Mouse (Mus musculus): ENCODE results near the gene Taar4. TPM values are rescaled to one million over a fixed set of nuclear protein-coding genes. Genes with fewer than 3 reads are reported as not detected.

The Taar4 gene
- total RNA-seq (2023), result not detected

DNA sequence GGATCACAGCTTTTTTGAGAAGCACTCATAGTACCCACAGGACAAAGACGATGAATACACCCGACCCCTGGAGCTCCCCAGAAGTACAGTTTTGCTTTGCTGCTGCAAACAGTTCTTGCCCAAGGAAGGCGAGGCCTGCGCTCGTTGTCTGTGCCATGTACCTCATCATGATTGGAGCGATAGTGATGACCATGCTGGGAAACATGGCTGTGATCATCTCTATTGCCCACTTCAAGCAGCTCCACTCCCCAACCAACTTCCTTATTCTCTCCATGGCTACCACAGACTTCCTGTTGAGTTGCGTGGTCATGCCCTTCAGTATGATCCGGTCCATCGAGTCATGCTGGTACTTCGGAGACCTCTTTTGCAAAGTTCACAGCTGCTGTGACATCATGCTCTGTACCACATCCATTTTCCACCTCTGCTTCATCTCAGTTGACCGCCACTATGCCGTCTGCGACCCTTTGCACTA lies at the start of gene Taar4:
TSS of gene Taar4 (plus strand) at position 51 of the 472 bp plus-strand sequence.

DNA sequence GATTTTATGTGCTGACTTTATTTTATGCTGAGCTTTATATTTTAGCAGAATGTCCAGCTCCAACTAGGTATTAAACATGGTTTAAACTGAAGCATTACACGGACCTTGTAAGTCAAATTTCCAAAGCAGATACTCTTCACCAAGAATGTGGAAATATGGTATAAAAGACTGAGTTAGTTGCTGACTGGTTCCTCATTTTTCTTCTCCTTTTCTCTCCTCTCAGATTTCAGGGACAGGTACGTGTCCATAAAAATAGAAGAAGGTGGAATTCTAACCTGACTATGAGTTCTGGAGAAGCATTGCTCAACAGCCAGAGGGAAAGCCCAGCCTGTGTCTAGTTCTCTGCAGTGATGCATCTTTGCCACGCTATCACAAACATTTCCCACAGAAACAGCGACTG lies 40.2 kb upstream of the Taar4 start, which contains the start of gene Taar1:
TSS of gene Taar1 (plus strand) at position 301 of the 400 bp plus-strand sequence.

DNA sequence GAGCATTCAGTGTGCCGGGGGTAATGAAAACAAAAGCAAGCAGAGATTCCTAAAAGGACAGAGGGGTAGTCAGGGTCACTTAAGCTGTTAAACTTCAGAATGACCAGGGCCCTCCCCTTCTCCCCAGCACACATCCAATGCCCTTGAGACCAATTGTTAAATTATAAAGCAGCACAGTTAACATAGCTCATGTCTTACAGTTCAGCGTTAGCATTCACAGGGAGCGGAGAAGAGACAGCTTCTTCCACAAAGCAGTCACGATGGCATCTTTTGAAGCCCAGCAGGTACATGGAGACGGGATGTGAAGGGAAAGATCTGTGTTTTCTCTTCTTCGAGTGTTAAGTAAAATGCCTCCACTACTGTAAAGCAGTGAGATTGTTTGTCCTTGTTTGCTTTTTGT lies 22.0 kb upstream of the Taar4 start, which contains the start of gene Taar2:
TSS of gene Taar2 (plus strand) at position 261 of the 400 bp plus-strand sequence.

DNA sequence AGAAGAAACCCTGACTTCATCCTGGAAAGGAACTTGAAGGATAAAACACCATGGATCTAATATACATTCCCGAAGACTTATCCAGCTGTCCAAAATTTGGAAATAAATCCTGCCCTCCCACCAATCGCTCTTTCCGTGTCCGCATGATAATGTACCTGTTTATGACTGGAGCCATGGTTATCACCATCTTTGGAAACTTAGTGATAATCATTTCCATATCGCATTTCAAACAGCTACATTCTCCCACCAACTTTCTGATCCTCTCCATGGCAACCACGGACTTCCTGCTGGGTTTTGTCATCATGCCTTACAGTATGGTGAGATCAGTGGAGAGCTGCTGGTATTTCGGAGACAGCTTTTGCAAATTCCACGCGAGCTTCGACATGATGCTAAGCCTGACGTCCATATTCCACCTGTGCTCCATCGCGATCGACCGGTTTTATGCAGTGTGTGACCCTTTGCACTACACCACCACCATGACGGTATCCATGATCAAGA lies 10.7 kb upstream of the Taar4 start, which contains the start of gene Taar3:
TSS of gene Taar3 (plus strand) at position 51 of the 498 bp plus-strand sequence.

DNA sequence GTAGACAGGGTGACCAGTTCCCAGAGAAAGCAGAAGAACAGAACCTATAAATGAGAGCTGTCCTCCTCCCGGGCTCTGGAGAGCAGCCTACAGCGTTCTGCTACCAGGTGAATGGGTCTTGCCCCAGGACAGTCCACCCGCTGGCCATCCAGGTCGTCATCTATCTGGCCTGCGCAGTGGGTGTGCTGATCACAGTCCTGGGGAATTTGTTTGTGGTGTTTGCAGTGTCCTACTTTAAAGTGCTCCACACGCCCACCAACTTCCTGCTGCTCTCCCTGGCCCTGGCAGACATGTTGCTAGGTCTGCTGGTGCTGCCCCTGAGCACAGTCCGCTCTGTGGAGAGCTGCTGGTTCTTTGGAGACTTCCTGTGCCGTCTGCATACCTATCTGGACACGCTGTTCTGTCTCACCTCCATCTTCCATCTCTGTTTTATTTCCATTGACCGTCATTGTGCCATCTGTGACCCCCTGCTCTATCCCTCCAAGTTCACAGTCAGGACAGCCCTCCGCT lies 10.4 kb downstream of the Taar4 start, which contains the start of gene Taar5:
TSS of gene Taar5 (plus strand) at position 51 of the 510 bp plus-strand sequence.

DNA sequence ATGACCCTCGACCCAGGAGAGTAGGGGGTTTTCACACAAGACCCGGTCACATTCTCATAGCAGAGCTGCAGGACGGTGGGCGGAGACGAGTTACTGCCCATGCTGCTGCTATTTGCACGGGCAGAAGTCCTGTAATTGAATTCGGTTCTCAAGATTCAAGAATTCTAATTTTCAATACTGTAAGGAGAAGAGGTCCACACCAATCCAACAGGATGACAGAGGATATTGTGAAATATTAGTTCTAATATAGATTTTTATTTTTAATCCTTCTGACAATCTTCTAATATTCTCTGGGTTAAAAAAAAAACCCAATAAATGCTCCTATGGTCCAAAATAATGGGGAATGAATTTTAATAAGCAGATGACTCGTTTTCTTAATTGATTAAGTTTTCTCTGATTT lies 25.3 kb downstream of the Taar4 start, which contains the start of gene Taar6:
TSS of gene Taar6 (minus strand) at position 101 of the 400 bp plus-strand sequence.

DNA sequence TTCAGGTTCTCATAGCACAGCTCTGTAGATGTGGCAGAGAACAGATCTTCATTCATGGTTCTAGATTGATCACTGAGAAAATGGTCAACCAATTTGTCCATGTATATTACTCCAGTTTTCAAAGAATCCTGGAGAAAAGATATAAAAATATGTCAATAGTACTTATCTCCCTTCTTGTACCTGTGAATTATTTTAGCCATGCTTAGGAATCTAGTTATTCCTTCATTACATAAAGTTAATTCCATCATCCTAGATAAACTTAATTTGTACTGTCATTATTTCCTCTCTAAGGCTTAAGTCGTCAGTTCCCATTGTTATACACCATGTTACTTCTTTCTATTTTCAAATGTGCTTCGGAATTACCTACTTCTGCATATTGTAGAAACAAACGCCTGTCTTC lies 33.1 kb downstream of the Taar4 start, which contains the start of gene Taar7a:
TSS of gene Taar7a (minus strand) at position 101 of the 400 bp plus-strand sequence.

DNA sequence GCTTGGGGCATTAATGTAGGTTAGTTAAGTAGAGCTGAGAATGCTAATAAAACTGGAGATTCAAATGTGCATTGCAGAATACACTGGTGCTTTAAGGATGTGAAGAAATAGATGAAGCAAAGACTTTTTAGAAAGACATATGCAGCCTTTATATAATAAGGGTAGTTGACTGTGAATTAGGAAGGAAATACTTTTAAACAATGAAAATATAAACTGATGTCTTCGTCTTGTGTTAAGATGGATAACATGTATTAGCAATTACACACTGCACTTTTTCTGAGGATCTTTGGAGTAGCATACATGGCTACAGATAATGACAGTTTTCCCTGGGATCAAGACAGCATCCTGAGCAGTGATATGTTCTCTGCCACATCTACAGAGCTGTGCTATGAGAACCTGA lies 39.3 kb downstream of the Taar4 start, which contains the start of gene Taar7b:
TSS of gene Taar7b (plus strand) at position 301 of the 400 bp plus-strand sequence.

Other genes with a start within 250 kb of the Taar4 start
- 1,357 TPM for gene Rps12, start 173.2 kb upstream of the Taar4 start, total RNA-seq (2023)
- not detected for gene Slc18b1, start 163.5 kb upstream of the Taar4 start, total RNA-seq (2023)
- not detected for gene Vnn3, start 109.0 kb upstream of the Taar4 start, total RNA-seq (2023)
- gene Vnn1, start 65.8 kb upstream of the Taar4 start, total RNA-seq (2023), result not detected
- gene Taar1, start 40.1 kb upstream of the Taar4 start, total RNA-seq (2023), result not detected
- not detected for gene Taar2, start 21.9 kb upstream of the Taar4 start, total RNA-seq (2023)
- not detected for gene Taar3, start 10.9 kb upstream of the Taar4 start, total RNA-seq (2023)
- not detected for gene Taar5, start 10.2 kb downstream of the Taar4 start, total RNA-seq (2023)
- not detected for gene Taar6, start 25.2 kb downstream of the Taar4 start, total RNA-seq (2023)
- not detected for gene Taar7a, start 33.0 kb downstream of the Taar4 start, total RNA-seq (2023)
- gene Taar7b, start 39.4 kb downstream of the Taar4 start, total RNA-seq (2023), result not detected
- gene Taar7d, start 66.7 kb downstream of the Taar4 start, total RNA-seq (2023), result not detected
- gene Taar7e, start 77.1 kb downstream of the Taar4 start, total RNA-seq (2023), result not detected
- gene Taar7f, start 89.0 kb downstream of the Taar4 start, total RNA-seq (2023), result not detected
- gene Taar8a, start 116.0 kb downstream of the Taar4 start, total RNA-seq (2023), result not detected
- not detected for gene Taar8b, start 131.8 kb downstream of the Taar4 start, total RNA-seq (2023)
- not detected for gene Taar8c, start 141.4 kb downstream of the Taar4 start, total RNA-seq (2023)
- gene Taar9, start 149.0 kb downstream of the Taar4 start, total RNA-seq (2023), result not detected
- 38.6 TPM for gene Stx7, start 188.8 kb downstream of the Taar4 start, total RNA-seq (2023)